Mouse (Mus musculus) erythroblast, embryonic 14.5 days (primary cell): ENCODE measurements around the gene Rps27l. TPM values are rescaled to one million over a fixed set of nuclear protein-coding genes. Genes with fewer than 3 reads are reported as not detected.

Experiments
- H3K27me3 ChIP-seq: 2 replicates; pipeline ENCODE4 v1.6.1; 2012; ENCODE audit warnings: inconsistent platforms; ENCODE audit not compliant: control insufficient read depth
- H3K36me3 ChIP-seq: 2 replicates; pipeline ENCODE4 v1.6.1; 2012; ENCODE audit warnings: mild to moderate bottlenecking, inconsistent platforms; ENCODE audit not compliant: control insufficient read depth
- H3K4me1 ChIP-seq: 2 replicates; pipeline ENCODE4 v1.6.1; 2012; ENCODE audit warnings: inconsistent platforms; ENCODE audit not compliant: control insufficient read depth
- H3K4me3 ChIP-seq: replicated peaks from 2 replicates; pipeline ENCODE3; 2012; ENCODE audit warnings: moderate library complexity, mild to moderate bottlenecking, inconsistent platforms
- H3K9me3 ChIP-seq: 2 replicates; pipeline ENCODE4 v1.6.1; 2012; ENCODE audit warnings: low read length, inconsistent platforms, mixed read lengths; ENCODE audit not compliant: control insufficient read depth
- GATA1 ChIP-seq: IDR thresholded peaks from 2 replicates; pipeline ENCODE4 v1.6.1; 2012; ENCODE audit warnings: low read length, inconsistent platforms, mixed read lengths
- TAL1 ChIP-seq: IDR thresholded peaks from 3 replicates; pipeline ENCODE4 v1.6.1; 2012; ENCODE audit warnings: low read length, inconsistent platforms, mixed read lengths
- polyA plus RNA-seq: library from polyadenylated mRNA; stranded (reverse); fragments of >175 nt; gene quantifications from 2 replicates; pipeline ENCODE4 v1.2.3, GENCODE M21; 2012

Gene Rps27l
- polyA plus RNA-seq, 1 experiment, result 12.0 TPM

DNA sequence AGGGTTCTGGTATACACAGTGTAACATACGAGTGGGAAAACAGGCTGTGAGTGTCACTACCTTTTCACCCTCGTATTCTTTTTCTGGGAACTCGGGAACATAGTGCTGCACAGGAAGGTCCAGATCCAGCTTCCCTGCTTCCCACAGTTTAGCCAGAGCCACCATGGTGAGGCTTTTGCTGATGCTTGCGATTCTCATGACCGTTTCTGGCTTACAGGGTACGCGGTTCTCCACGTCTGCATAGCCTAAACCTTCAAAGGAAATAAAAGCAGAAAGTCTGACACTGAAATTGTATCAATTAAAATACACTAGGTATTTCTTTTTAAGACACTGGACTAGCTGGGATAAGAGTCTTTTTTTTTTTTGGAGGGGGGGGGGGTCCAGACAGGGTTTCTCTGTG lies 25.2 kb downstream of the Rps27l start:
- Histone ChIP-seq H3K4me1 (peaks cover 21% of the 10 kb centered on the region), H3K36me3 (peaks cover 7% of the 10 kb centered on the region), H3K4me3 (no peak overlapping the region), H3K9me3 (no peaks in the 10 kb centered on the region), H3K27me3 (no peaks in the 10 kb centered on the region; the same call in 1 of the 2 replicates)
- no peak for TF ChIP-seq GATA1
- no peak for TF ChIP-seq TAL1

- H3K27me3 ChIP-seq, result peaks cover 9% of the 10 kb centered on the region
- H3K4me1 ChIP-seq, result peaks cover 25% of the 10 kb centered on the region
- no peak for TF ChIP-seq TAL1
- TF ChIP-seq GATA1, result no peak
- H3K36me3 ChIP-seq, result peaks cover 4% of the 10 kb centered on the region
- H3K9me3 ChIP-seq, result no peaks in the 10 kb centered on the region
- H3K4me3 ChIP-seq, result peak overlapping the region; percentile 69
These were observed 28.9 kb downstream of the Rps27l start for GRCm38 (mm10) chr9:66974721-66975225.

DNA sequence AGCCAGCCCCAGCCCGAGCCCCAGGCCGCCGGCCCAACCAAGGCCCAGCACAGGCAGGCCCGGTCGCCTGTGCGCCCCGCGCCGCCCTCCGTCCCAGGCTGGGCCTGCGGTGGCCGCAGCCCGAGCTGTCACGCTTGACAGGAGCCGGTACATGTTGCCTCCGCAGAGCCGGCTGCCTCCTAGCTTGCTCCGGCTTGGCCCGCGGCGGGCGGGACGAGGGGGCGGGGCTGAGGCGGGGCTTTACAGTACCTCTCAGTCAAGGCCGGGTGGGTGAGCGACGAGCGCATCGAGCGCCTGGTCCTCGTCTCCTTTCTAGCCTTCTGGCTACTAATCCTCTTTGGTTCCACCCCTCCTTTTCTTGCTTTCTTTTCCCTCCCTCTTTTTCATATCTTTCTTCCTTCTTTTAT lies 29.4 kb downstream of the Rps27l start, which contains the start of gene Lactb:
Lactb (minus strand) TSS at position 246 of the 407 bp plus-strand sequence.
- peaks cover under 1% of the 10 kb centered on the region for H3K36me3 ChIP-seq
- peak within 1 kb of the TSS; percentile 69 for H3K4me3 ChIP-seq
- TF ChIP-seq TAL1 (no peak), GATA1 (no peak)
- peaks cover 27% of the 10 kb centered on the region for H3K4me1 ChIP-seq
- no peaks in the 10 kb centered on the region for H3K9me3 ChIP-seq
- H3K27me3 ChIP-seq, result peaks cover 9% of the 10 kb centered on the region

DNA sequence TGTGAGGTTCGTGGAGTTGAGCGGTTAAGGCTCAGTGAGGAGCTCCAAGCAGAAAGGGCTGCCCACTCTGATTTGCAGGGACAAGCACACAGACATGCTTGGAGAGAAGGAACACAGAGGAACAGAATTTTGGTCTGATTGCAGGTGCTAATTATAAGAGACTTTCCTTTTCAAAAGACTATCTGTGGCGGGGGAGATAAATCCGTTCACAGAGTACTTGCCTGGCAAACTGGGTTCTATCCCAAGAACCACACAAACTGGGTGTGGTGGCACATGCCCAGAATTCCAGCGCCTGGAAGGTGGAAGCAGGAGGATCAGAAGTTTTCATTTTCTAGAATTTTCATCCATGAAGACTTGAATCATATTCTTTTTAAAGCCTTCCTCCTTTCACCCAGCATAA lies 31.2 kb downstream of the Rps27l start:
- Histone ChIP-seq H3K4me1 (peaks cover 32% of the 10 kb centered on the region), H3K27me3 (peaks cover 9% of the 10 kb centered on the region), H3K4me3 (no peak overlapping the region), H3K9me3 (no peaks in the 10 kb centered on the region), H3K36me3 (no peaks in the 10 kb centered on the region)
- TF ChIP-seq TAL1 (no peak), GATA1 (no peak)

DNA sequence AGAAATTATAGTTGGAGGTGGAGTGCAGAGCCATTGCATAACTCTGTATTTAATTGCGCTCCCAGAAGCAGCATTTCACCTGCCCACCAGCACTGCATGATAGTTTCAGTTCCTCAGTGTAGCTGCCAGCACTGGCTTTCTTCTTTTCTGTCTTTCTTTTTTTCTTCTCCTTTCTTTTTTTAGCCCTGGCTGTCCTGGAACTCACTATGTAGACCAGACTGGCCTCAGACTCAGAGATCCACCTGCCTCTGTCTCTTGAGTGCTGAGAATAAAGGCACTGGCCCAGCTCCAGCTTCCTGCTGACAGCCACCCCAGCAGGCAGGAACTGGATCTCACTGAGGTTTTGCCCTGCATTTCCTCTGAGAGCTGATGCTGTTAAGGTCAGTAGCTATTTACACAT lies 32.1 kb downstream of the Rps27l start:
- Histone ChIP-seq H3K9me3 (no peaks in the 10 kb centered on the region), H3K4me3 (no peak overlapping the region), H3K27me3 (peaks cover 9% of the 10 kb centered on the region), H3K4me1 (peaks cover 30% of the 10 kb centered on the region), H3K36me3 (no peaks in the 10 kb centered on the region)
- TF ChIP-seq GATA1 (no peak), TAL1 (no peak)

DNA sequence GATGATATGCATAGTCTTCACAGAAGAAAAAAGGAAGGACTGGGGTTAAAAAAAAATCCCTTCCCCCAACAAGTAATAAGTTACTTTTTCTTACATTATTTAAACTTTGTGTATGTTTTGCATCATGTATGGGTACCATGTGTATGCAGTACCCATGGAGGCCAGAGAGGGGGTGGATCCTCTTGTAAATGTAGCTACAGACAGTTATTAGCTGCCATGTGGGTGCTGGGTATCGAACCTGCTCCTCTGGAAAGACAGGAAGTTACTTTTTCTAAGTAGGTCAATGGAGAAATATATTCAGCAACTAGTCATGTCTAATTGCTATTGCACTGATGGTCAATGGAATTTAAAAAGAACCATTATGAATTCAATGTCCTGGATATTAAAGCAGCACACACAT lies 32.6 kb downstream of the Rps27l start:
- Histone ChIP-seq H3K9me3 (no peaks in the 10 kb centered on the region), H3K27me3 (peaks cover 9% of the 10 kb centered on the region), H3K4me3 (no peak overlapping the region), H3K4me1 (peaks cover 30% of the 10 kb centered on the region), H3K36me3 (no peaks in the 10 kb centered on the region)
- TF ChIP-seq TAL1 (no peak), GATA1 (no peak)

- peaks cover 15% of the 10 kb centered on the region for H3K27me3 ChIP-seq
- H3K4me3 ChIP-seq, result no peak overlapping the region
- TF ChIP-seq TAL1, result no peak
- TF ChIP-seq GATA1, result no peak
- H3K9me3 ChIP-seq, result no peaks in the 10 kb centered on the region
- H3K4me1 ChIP-seq, result peaks cover 17% of the 10 kb centered on the region
- H3K36me3 ChIP-seq, result no peaks in the 10 kb centered on the region
These were observed 34.6 kb downstream of the Rps27l start for GRCm38 (mm10) chr9:66980458-66980857.

- TF ChIP-seq TAL1, result no peak
- no peak for TF ChIP-seq GATA1
- Histone ChIP-seq H3K36me3 (no peaks in the 10 kb centered on the region), H3K4me3 (no peak overlapping the region), H3K27me3 (peaks cover 7% of the 10 kb centered on the region; the same call in 1 of the 2 replicates), H3K9me3 (no peaks in the 10 kb centered on the region), H3K4me1 (peaks cover 12% of the 10 kb centered on the region)
These were observed 36.2 kb downstream of the Rps27l start for GRCm38 (mm10) chr9:66982085-66982484.

DNA sequence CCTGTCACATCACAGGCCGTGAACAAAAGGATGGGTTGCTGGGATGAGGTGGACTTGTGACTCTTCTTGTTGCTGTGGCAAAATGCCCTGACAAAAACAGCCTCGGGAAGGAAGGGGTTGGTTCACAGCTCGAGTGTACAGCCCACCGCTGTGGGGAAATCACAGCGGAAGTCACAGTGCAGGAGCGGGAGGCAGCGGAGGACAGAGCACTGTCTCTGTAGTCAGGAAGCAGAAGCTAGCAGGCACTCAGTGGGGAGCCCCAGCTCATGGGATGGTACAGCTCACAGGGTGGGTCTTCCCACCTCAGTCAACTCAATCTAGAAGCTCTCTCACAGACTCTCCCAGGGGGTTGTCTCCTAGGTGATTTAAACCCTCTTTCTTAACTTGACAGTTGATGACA lies 39.5 kb downstream of the Rps27l start:
- TF ChIP-seq TAL1, result no peak
- no peak for TF ChIP-seq GATA1
- no peaks in the 10 kb centered on the region for H3K36me3 ChIP-seq

More for the DNA sequence above, 39.5 kb downstream of the Rps27l start:
- Histone ChIP-seq H3K27me3 (peaks cover 7% of the 10 kb centered on the region; the same call in 1 of the 2 replicates), H3K4me3 (no peak overlapping the region), H3K9me3 (no peaks in the 10 kb centered on the region), H3K4me1 (peaks cover 40% of the 10 kb centered on the region)
